Mouse (Mus musculus) G1E (cell line): ENCODE results near the gene Ltk.

Experiments used
- CTCF ChIP-seq: IDR thresholded peaks from 2 replicates; pipeline ENCODE4 v1.5.1; 2012; ENCODE audit warnings: low read depth, low read length, inconsistent platforms, mixed read lengths
- GATA1 ChIP-seq: IDR thresholded peaks from 2 replicates; pipeline ENCODE4 v1.6.1; 2012; ENCODE audit warnings: borderline replicate concordance, low read length, inconsistent platforms, mixed read lengths
- GATA2 ChIP-seq: IDR thresholded peaks from 2 replicates; pipeline ENCODE4 v1.6.1; 2012; ENCODE audit warnings: low read depth, low read length, inconsistent platforms, borderline replicate concordance
- POLR2AphosphoS5 ChIP-seq: IDR thresholded peaks from 2 replicates; pipeline ENCODE4 v1.6.1; 2012; ENCODE audit warnings: low read depth, low read length, inconsistent platforms; ENCODE audit not compliant: insufficient replicate concordance
- TAL1 ChIP-seq: conservative IDR thresholded peaks from 2 replicates; pipeline ENCODE4 v1.6.1; 2012; ENCODE audit warnings: low read depth, low read length, inconsistent platforms, mixed read lengths

- TF ChIP-seq CTCF (no peak), GATA1 (no peak), TAL1 (no peak), POLR2AphosphoS5 (no peak), GATA2 (no peak)
Observed at GRCm38 (mm10) chr2:119762276-119762675, 2.0 kb upstream of the Ltk start.
